Mouse (Mus musculus) spleen, embryonic (tissue): Measurements from ENCODE around the gene BC051142.
"Not testable (repeated sequence)": the region's sequence is repeated elsewhere in the genome, so short reads cannot be mapped to it uniquely, and the experiment has no call there.

Source experiments
- CTCF ChIA-PET: fragments of 350-600 bp; sonication (Branson Sonifier 250); formaldehyde crosslinking; loops from one replicate; lab custom pipeline; 2022; lab: Charles Lee

Gene BC051142

GRCm38 (mm10) chr17:34397357-34397756, 1.3 kb upstream of the BC051142 start:
- CTCF ChIA-PET, result interaction anchor here (0.8 kb wide), 1 partner anchor 14 kb away, joined by 5 read pairs; no protein-coding TSS in a partner anchor

- CTCF ChIA-PET, result interaction anchor here (0.6 to 0.8 kb wide), 5 partner anchors 14 to 350 kb away, joined by 3 to 9 read pairs (median 5); no protein-coding TSS in a partner anchor
Measured at GRCm38 (mm10) chr17:34398058-34398710, 436 bp upstream of the BC051142 start.

GRCm38 (mm10) chr17:34399394-34399715, 735 bp downstream of the BC051142 start:
- CTCF ChIA-PET, result interaction anchor here (0.6 to 0.7 kb wide), 4 partner anchors 16 to 455 kb away, joined by 3 to 7 read pairs (median 3); no protein-coding TSS in a partner anchor

GRCm38 (mm10) chr17:34411117-34411516, 12.5 kb downstream of the BC051142 start:
- CTCF ChIA-PET, result interaction anchor here (0.5 to 1.1 kb wide), 2 partner anchors 13 to 916 kb away, joined by 3 to 5 read pairs; no protein-coding TSS in a partner anchor

GRCm38 (mm10) chr17:34420014-34420413, 21.4 kb downstream of the BC051142 start:
- CTCF ChIA-PET, result no interaction called here

GRCm38 (mm10) chr17:34427597-34427996, 29.0 kb downstream of the BC051142 start:
- CTCF ChIA-PET, result no interaction called here

GRCm38 (mm10) chr17:34437120-34437519, 38.5 kb downstream of the BC051142 start:
- CTCF ChIA-PET, result no interaction called here

- CTCF ChIA-PET, result no interaction called here
Measured at GRCm38 (mm10) chr17:34437606-34438005, 39.0 kb downstream of the BC051142 start.

GRCm38 (mm10) chr17:34438588-34438987, 40.0 kb downstream of the BC051142 start:
- CTCF ChIA-PET, result no interaction called here

GRCm38 (mm10) chr17:34439795-34440194, 41.2 kb downstream of the BC051142 start:
- CTCF ChIA-PET, result no interaction called here

- CTCF ChIA-PET, result no interaction called here
Measured at GRCm38 (mm10) chr17:34441990-34442389, 43.4 kb downstream of the BC051142 start.

- CTCF ChIA-PET, result no interaction called here
Measured at GRCm38 (mm10) chr17:34448473-34449041, 49.9 kb downstream of the BC051142 start.

- CTCF ChIA-PET, result no interaction called here
Measured at GRCm38 (mm10) chr17:34457668-34458067, 59.0 kb downstream of the BC051142 start.

GRCm38 (mm10) chr17:34459255-34459654, 60.6 kb downstream of the BC051142 start:
- CTCF ChIA-PET, result no interaction called here

- CTCF ChIA-PET, result not testable (repeated sequence)
Measured at GRCm38 (mm10) chr17:34465906-34466305, 67.3 kb downstream of the BC051142 start.

- CTCF ChIA-PET, result no interaction called here
Measured at GRCm38 (mm10) chr17:34470491-34470890, 71.9 kb downstream of the BC051142 start.

GRCm38 (mm10) chr17:34475060-34475459, 76.4 kb downstream of the BC051142 start:
- CTCF ChIA-PET, result no interaction called here

GRCm38 (mm10) chr17:34476427-34476826, 77.8 kb downstream of the BC051142 start:
- CTCF ChIA-PET, result no interaction called here

- CTCF ChIA-PET, result not testable (repeated sequence)
Measured at GRCm38 (mm10) chr17:34477238-34478013, 78.8 kb downstream of the BC051142 start, which contains the start of gene Btnl4. Gene Btnl4 (minus strand): TSS chr17:34477318.

- CTCF ChIA-PET, result no interaction called here
Measured at GRCm38 (mm10) chr17:34492796-34493195, 94.2 kb downstream of the BC051142 start.

- CTCF ChIA-PET, result not testable (repeated sequence)
Measured at GRCm38 (mm10) chr17:34495156-34495555, 96.5 kb downstream of the BC051142 start.

- CTCF ChIA-PET, result interaction anchor here (0.6 kb wide), 1 partner anchor 696 kb away, joined by 3 read pairs; no protein-coding TSS in a partner anchor
Measured at GRCm38 (mm10) chr17:34496539-34496938, 97.9 kb downstream of the BC051142 start.
